Mouse (Mus musculus) cerebellum, adult 2 months (tissue): ENCODE results near the gene Syngr2. TPM values are rescaled to one million over a fixed set of nuclear protein-coding genes. Genes with fewer than 3 reads are reported as not detected.

Experiments used
- DNase-seq, 2 experiments: peaks; one replicate each; pipeline ENCODE4 v3.0.0; 2021
- H3K27ac ChIP-seq: fragments of 200-500 bp; 2 replicates; pipeline ENCODE4 v1.5.1; 2012; ENCODE audit warnings: low read length, control low read depth, inconsistent platforms; ENCODE audit not compliant: insufficient read depth
- H3K27me3 ChIP-seq: fragments of 200-500 bp; 2 replicates; pipeline ENCODE4 v1.6.1; 2012; ENCODE audit warnings: inconsistent platforms, mild to moderate bottlenecking, low read length, moderate library complexity; ENCODE audit not compliant: control insufficient read depth, insufficient read depth
- H3K4me1 ChIP-seq: fragments of 200-500 bp; 2 replicates; pipeline ENCODE4 v1.6.1; 2011; ENCODE audit warnings: low read length; ENCODE audit not compliant: control insufficient read depth, insufficient read depth
- H3K4me3 ChIP-seq: fragments of 200-500 bp; replicated peaks from 2 replicates; pipeline ENCODE3; 2011; ENCODE audit warnings: mild to moderate bottlenecking, low read depth, low read length, control low read depth; ENCODE audit not compliant: insufficient read depth
- CTCF ChIP-seq: fragments of 200-500 bp; IDR thresholded peaks from 2 replicates; pipeline ENCODE4 v1.5.1; 2011; ENCODE audit warnings: low read depth, mild to moderate bottlenecking, control low read depth, low read length, moderate library complexity, borderline replicate concordance; ENCODE audit not compliant: insufficient read depth
- POLR2A ChIP-seq: fragments of 200-500 bp; IDR thresholded peaks from 2 replicates; pipeline ENCODE4 v1.6.1; 2011; ENCODE audit warnings: low read length, control low read depth, borderline replicate concordance; ENCODE audit not compliant: insufficient read depth
- WGBS: fragments of 180-500 bp; shearing (Covaris S2); methylation state at CpG from one replicate; pipeline ENCODE4 v1.1.7; 2018; 5-methylcytosine and 5-hydroxymethylcytosine counted together
- polyA plus RNA-seq: library from polyadenylated mRNA; depleted of rRNA; stranded (reverse); fragments of >200 nt; gene quantifications from 2 replicates; pipeline ENCODE4 v1.2.3, GENCODE M21; 2012

Gene Syngr2
- polyA plus RNA-seq, 1 experiment: 14.7 TPM

DNA sequence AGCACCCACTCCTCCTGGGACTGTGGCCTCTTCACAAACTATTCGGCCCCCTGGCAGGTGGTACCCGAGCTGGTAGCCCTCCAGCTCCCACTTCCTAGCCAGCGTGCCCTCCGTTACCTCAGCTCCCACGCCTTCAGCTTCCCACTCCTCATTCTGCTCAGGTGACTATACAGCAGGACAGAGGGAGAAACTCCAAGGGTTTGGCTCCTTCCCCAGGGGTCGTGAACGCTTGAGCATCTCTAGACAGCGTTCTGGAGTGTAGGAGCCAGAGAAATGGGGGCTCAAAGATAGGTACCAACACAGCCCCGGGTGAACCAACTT is 18.1 kb upstream of the Syngr2 start:
- no peak overlapping the region for H3K4me3 ChIP-seq
- TF ChIP-seq CTCF: no peak
- no peak for TF ChIP-seq POLR2A
- DNase-seq: no peak
- WGBS: 91% methylated on average over 9 of the region's 9 CpGs
- no peaks in the 10 kb centered on the region for H3K4me1 ChIP-seq
- H3K27ac ChIP-seq: no peak overlapping the region
- no peaks in the 10 kb centered on the region for H3K27me3 ChIP-seq

DNA sequence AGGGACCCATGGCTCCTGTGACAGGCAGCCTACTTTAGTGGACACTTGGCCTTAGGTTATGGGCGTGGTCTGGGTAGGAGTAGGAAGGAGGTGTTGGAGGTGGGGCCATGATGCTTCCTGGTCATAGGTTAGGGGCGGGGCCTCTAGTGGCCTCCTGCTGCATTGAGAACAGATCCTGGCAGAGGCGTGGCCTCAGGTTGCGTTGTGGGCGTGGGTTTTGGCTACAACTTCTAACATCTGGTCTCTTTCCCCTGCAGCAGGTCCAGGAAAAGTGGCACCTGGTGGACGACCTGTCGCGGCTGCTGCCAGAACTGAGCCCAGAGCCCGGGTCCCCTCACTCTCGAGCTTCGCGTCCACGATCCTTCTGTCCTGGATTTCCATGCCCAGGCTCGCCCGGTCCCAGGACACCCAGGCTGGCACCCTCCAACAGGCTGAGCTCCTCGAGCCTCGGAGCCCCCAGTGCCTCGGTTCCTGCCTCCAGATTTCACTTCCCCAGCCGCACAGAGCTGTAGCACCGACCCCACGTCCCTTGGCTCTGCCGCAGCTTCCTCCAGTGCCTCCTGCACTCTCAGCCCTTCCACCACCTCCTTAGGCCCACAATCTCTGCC is 17.1 kb upstream of the Syngr2 start:
- no peak for DNase-seq
- no peak overlapping the region for H3K4me3 ChIP-seq
- TF ChIP-seq CTCF (no peak), POLR2A (no peak)
- WGBS: 22% methylated on average over 22 of the region's 22 CpGs
- H3K4me1 ChIP-seq: no peaks in the 10 kb centered on the region
- no peaks in the 10 kb centered on the region for H3K27me3 ChIP-seq
- H3K27ac ChIP-seq: no peak overlapping the region

DNA sequence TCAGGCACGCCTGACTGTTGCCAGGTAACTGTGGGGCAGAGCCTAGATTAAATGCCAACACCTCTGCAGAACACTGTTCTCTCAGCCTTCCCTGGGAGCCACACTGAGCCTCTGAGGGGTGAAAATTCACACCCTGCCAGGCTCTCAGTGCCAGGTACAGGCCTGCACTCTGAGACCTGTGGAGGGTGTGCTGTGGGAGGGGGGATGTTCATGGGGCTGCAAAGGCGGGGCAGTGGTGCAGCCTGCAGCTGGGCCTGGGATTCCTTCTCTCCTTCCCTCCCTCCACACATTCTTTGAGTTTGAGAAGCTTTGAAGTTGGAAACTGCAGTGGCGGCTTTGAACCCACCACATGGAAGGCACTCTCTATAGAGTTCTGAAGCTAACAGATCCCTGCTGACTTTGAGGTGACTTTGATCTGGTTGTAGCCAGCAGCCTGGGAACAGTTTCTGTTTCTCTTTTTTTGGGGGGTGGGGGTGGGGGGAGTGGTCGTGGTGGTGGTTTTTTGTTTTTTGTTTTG is 15.4 kb upstream of the Syngr2 start:
- 78% methylated on average over 4 of the region's 4 CpGs for WGBS
- Histone ChIP-seq H3K4me3 (no peak overlapping the region), H3K27me3 (no peaks in the 10 kb centered on the region; the same call in 1 of the 2 replicates), H3K27ac (no peak overlapping the region), H3K4me1 (no peaks in the 10 kb centered on the region)
- no peak for DNase-seq
- no peak for TF ChIP-seq POLR2A
- TF ChIP-seq CTCF: no peak

DNA sequence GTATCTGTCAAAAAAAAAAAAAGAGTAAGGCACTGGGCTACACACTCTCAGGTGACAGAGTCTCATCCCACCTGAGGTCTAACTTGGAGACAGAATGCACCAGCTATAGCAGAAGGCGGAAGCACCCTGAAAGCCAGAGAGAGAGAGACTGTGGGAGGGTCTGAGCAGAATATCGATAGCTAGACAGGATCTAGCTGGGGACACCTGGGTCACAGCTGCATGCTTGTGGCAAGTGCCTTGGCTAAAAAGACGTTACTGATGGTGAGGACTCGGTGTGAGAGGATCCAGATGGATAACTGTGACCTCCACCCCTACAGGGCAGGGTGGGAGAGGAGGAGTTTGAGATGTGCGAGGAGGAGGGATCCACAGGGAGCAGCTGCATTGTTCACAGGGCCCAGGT is 12.5 kb upstream of the Syngr2 start:
- H3K4me3 ChIP-seq: no peak overlapping the region
- TF ChIP-seq CTCF (no peak), POLR2A (no peak)
- no peaks in the 10 kb centered on the region; the same call in 1 of the 2 replicates for H3K27me3 ChIP-seq
- WGBS: 64% methylated on average over 5 of the region's 5 CpGs
- H3K27ac ChIP-seq: no peak overlapping the region
- no peaks in the 10 kb centered on the region for H3K4me1 ChIP-seq
- no peak for DNase-seq

DNA sequence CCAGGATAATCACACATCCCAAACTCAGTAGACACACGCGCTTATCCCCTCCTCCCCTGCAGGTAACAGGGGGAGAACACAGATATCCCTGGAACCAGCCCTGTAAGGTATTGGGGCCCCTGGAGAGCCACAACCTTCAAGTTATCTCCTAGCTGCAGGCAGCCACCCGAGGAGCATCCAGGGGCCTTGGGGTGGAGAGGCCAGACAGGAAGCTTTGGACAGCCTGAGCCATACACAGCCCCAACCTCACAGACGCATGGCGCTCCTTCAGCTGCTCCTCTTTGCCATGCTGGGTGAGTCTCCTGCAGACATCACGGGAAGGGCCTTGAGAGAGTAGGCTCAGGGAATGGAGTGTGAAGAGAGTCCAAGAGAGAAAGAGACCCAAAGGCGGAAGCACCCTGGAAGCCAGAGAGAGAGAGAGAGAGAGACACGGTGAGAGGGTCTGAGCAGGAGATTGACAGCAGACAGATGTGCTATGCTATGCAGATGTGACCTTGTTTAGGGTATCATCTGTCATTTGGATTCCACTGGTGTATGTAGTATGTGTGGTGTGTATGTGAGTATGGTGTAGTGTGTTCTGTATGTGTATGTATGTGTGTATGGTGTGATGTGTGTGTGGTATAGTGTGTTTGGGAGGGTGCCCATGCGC is 11.8 kb upstream of the Syngr2 start, which contains the start of gene 6030468B19Rik:
TSS of gene 6030468B19Rik (plus strand) at position 150 of the 649 bp plus-strand sequence.
- TF ChIP-seq CTCF: no peak
- TF ChIP-seq POLR2A: no peak
- no peak for DNase-seq
- 80% methylated on average over 9 of the region's 9 CpGs for WGBS
- no peaks in the 10 kb centered on the region; the same call in 1 of the 2 replicates for H3K27me3 ChIP-seq
- H3K4me3 ChIP-seq: no peak within 1 kb of the TSS
- H3K27ac ChIP-seq: no peak within 1 kb of the TSS
- H3K4me1 ChIP-seq: no peaks in the 10 kb centered on the region

DNA sequence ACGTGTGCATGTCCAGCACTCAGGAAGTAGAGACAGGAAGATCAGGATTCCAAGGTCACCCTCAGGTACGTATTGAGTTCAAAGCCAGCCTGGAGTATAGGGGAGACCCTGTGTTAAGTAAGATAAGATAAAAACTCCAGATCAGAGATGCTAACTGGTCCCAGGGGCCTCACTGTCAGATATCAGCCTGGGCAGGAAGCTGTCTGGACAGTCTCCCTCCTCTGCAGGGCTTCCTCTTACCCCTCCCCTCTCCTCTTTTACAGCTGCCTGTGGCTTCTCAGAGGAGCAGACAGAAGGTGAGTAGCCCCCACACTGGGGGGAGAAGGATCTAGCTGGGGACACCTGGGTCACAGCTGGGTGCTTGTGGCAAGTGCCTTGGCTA is 11.3 kb upstream of the Syngr2 start:
- WGBS: 86% methylated on average over 2 of the region's 2 CpGs
- Histone ChIP-seq H3K4me3 (no peak overlapping the region), H3K27me3 (no peaks in the 10 kb centered on the region; the same call in 1 of the 2 replicates), H3K27ac (no peak overlapping the region), H3K4me1 (no peaks in the 10 kb centered on the region)
- no peak for DNase-seq
- TF ChIP-seq CTCF: no peak

DNA sequence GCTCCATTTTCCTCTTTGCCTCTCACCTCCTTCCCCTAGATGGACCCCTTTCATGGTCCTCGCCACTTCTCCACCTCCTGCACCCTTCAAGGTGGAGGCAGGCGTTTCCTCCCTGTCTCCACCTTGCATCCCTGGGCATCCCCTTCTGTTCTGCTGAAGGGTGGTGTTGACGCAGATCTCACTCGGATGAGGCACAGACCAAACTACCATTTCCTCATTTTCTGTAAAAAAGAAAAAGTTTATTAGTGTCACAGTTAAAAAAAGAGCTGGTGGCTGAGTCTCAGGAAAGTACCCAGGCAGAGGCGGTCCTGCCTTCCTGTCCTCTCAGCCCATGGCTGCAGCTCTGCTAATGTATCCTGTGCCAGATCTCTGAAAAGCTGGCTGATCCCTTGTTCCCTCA is 10.3 kb upstream of the Syngr2 start:
- no peak overlapping the region for H3K4me3 ChIP-seq
- no peak for DNase-seq
- H3K27me3 ChIP-seq: no peaks in the 10 kb centered on the region; the same call in 1 of the 2 replicates
- no peaks in the 10 kb centered on the region for H3K4me1 ChIP-seq
- no peak overlapping the region for H3K27ac ChIP-seq
- WGBS: 74% methylated on average over 5 of the region's 5 CpGs
- TF ChIP-seq CTCF: no peak
- TF ChIP-seq POLR2A: no peak

DNA sequence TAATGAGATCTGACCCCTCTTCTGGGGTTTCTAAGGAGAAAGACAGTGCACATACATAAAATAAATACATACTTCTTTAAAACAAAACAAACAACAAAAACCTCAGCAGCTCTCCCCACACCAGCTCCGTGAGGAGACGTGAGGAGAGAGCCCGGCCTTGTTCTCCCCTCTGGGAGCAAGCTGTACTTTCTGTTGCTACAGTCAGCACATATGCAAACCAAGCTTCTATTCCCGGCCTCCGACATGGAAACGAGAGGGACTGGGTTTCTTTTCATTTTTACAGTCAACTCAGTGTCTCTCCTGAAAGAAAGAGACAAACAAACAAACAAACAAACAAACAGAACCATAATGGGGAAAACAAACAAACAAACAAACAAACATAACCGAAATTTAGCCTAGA is 9.4 kb upstream of the Syngr2 start:
- H3K27me3 ChIP-seq: no peaks in the 10 kb centered on the region; the same call in 1 of the 2 replicates
- H3K4me1 ChIP-seq: no peaks in the 10 kb centered on the region
- no peak for DNase-seq
- no peak overlapping the region for H3K4me3 ChIP-seq
- TF ChIP-seq CTCF (no peak), POLR2A (no peak)
- no peak overlapping the region for H3K27ac ChIP-seq
- WGBS: 87% methylated on average over 7 of the region's 7 CpGs
